Mouse (Mus musculus) left cerebral cortex, adult 8-10 months (tissue): ENCODE results near the gene Ccdc137. TPM values are rescaled to one million over a fixed set of nuclear protein-coding genes. Genes with fewer than 3 reads are reported as not detected.
A peak's percentile ranks its signal among the peaks of the same experiment; 100 is the strongest.
"Not testable (repeated sequence)": the region's sequence is repeated elsewhere in the genome, so short reads cannot be mapped to it uniquely, and the experiment has no call there.

Experiments
- DNase-seq, 2 experiments: peaks; one replicate each; pipeline ENCODE4 v3.0.0; 2022; ENCODE audit warnings: low spot score in 2 of 2
- total RNA-seq, 4 experiments: library from RNA; stranded (reverse); gene quantifications; 2 replicates each; pipeline ENCODE4 v1.2.4; 2022

Ccdc137 gene
- total RNA-seq, result 10 to 100 TPM; 16.8 to 25.8 (median 22.1) TPM

- peak; percentile 58 to 64 for DNase-seq
Observed at GRCm38 (mm10) chr11:120457772-120458751, at the start of gene Ccdc137, which contains the start of gene Oxld1. TSS of gene Ccdc137 (plus strand) at chr11:120458115. TSS of gene Oxld1 (minus strand) at chr11:120458068.

DNA sequence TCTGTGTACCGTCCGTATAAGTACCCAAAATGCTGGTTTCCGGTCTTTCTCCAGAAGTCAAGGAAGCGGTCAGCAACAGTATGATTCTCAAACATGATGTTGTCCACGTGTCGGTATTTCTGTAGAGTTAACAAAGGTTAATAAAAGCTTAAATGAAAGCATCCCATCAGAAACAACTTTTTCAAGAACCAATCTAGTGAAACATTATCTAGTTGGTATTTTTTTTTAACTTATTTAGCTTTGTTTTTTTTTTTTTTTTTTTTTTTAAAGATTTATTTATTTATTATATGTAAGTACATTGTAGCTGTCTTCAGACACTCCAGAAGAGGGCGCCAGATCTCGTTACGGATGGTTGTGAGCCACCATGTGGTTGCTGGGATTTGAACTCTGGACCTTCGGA is 44.3 kb upstream of the Ccdc137 start:
- DNase-seq, result not testable (repeated sequence)

GRCm38 (mm10) chr11:120417852-120418251 is 40.1 kb upstream of the Ccdc137 start:
- no peak for DNase-seq

DNA sequence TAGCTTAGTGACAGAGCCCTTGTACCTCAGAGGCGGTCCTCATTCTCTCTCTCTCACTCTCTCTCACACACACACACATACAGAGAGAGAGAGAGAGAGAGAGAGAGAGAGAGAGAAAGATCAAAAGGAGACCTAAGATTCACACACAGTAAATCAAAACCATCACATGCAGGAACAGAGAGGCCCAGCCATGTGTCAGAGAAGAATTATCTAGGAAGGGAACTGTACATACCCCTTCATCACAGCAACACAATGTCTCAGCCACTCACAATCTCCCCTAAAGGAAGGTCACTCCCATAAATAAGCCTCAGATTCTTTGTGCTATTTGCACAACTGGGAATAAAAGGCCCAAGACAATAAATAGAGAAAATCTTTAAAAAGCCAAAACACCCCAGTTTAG is 39.3 kb upstream of the Ccdc137 start:
- DNase-seq, result no peak

DNA sequence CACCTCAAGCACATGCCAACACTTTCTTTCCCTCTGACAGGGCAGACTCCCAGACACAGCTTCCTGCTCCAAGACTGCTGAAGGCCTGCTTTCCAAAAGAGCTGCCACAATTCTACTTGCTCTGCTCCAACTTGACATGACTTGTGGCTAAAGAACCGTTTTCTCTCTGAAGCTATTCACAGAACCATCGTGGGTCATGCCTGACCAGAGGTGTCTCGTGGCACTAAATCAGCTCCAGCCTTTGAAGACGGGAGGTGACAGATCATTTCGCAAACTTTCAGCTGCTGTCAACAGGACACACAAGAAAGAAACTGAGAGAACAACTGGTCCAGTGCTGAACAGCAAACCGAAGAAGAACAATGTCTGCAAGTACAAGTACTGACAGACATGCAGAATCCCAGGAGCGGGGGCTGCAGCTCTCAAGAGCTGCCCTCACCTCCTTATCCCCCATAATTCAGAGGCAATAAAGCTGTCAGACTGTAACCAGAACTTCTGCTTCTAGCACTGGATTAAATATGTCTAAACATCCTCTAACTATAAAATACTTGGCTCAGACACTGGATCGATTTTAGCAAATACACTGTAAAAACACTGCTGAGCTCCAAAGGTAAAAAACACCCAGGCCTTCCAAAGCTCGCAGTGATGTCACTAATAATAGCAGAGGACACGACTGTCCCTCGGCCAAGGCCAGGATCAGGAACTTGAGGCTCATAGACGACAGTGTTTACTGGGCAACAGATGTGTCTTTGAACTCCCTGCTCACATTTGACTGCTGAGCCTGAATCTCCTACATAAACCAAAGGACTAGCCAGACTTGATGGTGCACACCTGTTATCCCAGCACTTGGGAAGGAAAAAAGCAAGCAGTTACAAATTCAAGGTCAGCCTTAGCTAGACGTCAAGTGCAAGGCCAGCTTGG is 35.0 kb upstream of the Ccdc137 start:
- no peak for DNase-seq

GRCm38 (mm10) chr11:120423569-120424295 is 34.2 kb upstream of the Ccdc137 start:
- DNase-seq, result peak in 1 of 2 experiments; percentile 26

DNA sequence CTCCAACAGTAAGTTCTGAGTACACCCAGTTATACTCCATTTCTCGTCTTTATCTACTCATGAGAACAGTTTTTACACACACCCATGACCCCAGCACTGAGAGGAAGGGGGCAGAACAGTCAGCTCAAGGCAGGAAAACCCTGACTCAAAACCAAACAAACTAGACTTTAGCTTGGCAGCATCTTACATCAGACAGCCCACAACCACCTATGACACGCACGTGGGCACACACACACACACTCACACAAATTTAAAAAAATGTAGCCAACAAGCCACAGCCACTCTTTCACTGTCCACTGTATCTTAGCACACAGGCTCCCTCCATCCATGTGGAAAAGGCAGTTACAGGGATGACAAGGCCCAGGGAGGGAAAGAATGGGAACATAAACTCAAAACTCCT is 31.2 kb upstream of the Ccdc137 start:
- no peak for DNase-seq

- peak; percentile 52 to 78 for DNase-seq
Observed at GRCm38 (mm10) chr11:120437152-120437856, 20.6 kb upstream of the Ccdc137 start, which contains the start of gene Nploc4. TSS of gene Nploc4 (minus strand) at chr11:120437708.

DNA sequence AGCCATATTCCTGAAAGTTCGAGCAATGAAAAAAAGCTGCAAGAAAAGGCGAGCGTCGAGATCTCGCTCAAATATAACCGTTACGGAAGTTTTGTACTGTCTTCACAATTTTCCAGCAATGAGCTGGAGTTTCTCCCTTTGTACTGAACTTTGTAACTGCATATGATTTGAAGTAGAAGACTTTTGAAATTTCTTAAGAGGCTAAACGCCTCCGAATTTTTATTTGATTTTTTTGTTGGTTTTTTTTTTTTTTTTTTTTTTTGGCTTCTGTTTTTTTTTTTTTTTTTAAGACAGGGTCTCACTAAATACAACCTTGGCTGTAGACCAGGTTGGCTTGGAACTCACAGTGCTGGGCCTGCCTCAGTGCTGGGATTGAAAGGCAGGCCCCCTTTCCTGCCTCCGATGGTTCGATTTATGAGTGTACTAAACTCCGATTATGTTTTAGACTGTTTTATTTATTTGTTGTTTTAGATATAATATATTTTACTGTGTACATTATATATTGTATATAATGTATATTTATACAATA is 20.0 kb upstream of the Ccdc137 start:
- DNase-seq, result no peak

- DNase-seq, result no peak
Observed at GRCm38 (mm10) chr11:120442344-120442743, 15.6 kb upstream of the Ccdc137 start, which contains the start of gene Tspan10. TSS of gene Tspan10 (plus strand) at chr11:120442644.

DNA sequence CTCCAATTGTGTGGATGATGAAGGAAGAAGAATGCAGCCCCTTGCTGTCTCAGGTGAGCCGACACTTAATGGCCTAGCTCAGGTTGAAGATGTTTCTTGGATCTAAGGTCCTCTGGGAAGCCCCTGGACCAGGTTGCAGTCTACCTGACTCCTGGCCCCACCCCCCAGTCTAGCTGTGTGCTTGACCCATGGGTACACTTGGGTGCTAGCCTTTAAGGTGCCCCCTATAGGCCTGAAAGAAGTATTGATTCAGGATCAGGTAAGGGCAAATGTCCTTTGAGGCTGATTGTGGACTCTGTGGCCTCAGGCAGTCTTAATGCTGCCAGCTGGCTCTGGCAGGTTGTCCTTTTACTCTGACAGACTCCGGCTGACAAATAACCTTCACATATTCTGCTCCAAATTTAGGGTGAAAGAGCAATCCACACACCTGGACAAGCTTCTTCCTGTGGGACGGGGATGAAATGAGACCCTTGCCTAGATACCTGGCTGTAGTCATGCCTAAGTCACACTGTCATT is 15.1 kb upstream of the Ccdc137 start:
- DNase-seq, result no peak

DNA sequence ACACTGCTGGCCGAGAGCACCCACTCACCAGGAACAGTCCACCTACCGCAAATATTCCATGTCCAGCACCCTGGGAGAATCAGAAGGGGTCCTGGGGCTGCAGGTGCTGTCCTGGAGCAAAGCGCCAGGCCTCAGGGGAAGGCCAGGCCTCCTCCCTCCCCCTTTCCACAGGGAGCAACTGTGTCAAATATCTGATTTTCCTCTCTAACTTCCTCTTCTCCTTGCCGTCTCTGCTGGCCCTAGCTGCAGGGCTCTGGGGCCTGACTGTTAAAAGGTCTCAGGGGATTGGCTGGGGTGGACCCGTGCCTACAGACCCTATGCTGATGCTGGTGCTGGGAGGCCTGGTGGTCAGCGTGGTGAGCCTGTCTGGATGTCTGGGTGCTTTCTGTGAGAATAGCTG is 13.8 kb upstream of the Ccdc137 start:
- DNase-seq, result no peak

GRCm38 (mm10) chr11:120445475-120445874 is 12.4 kb upstream of the Ccdc137 start:
- no peak for DNase-seq

DNA sequence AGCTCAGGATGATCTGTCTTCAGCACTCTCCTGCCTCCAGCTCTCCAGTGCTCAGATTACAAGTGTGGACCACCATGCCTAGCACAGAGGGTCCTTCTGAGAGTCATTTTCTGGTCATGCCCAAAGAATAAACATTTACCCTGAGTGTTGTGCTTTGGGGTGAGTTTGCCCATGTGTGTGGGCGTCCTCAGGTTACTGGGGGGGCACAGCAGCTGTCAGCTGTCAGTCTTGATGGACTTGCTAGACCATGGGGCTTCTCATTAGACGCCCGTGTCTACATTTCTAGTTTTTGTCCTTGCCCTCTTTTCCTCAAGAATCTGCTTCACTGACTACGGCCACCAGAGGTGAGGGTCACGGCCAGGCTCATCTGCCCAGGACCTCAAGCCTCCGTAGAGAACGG is 10.7 kb upstream of the Ccdc137 start:
- no peak for DNase-seq

- DNase-seq, result no peak
Observed at GRCm38 (mm10) chr11:120452246-120452645, 5.7 kb upstream of the Ccdc137 start.

DNA sequence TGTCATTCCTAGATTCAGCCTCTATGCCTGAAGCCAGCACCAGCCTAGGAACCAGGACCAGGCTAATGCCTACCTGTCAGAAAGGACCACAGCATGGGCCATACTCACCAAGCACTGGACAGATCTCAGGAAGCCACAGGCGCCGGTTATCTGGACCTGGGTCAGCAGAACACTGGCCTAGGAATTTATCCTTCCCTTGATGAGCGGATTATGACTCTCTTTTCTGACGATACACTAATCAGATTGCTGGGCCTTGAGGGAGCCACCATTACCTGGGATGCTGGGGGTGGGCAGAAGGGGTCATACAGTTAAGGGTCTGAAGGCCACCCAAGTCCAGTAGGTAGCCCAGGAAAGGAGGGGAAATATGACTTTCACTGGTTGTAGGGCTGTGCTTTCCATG is 4.6 kb upstream of the Ccdc137 start, which contains the start of gene Pde6g:
TSS of gene Pde6g (minus strand) at position 195 of the 400 bp plus-strand sequence.
- DNase-seq, result no peak

- no peak for DNase-seq
Observed at GRCm38 (mm10) chr11:120454965-120455364, 3.0 kb upstream of the Ccdc137 start.

GRCm38 (mm10) chr11:120455413-120455812 is 2.5 kb upstream of the Ccdc137 start:
- DNase-seq, result no peak

DNA sequence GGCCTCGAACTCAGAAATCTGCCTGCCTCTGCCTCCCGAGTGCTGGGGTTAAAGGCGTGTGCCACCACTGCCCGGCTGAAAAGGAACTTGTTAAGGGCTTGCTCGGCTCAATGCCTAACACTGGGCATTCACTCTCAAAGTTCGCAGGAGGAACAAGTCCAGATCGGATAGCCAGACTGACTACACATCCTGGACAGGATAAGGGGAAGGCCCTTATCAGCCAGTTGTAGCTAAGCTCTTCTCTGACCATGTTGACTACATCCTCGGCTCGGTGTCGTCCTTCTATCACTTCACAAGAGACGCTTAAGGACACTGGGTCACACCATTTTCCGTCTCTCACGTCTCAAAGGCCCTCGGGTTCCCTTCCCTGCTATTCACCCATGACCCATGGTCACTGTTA is 545 bp upstream of the Ccdc137 start:
- DNase-seq, result no peak
